Mouse (Mus musculus): ENCODE measurements around the gene Eef1akmt2. TPM values are rescaled to one million over a fixed set of nuclear protein-coding genes. Genes with fewer than 3 reads are reported as not detected.

The Eef1akmt2 gene
- polyA plus RNA-seq, 1 experiment from 2014 or later: 91.7 TPM

GRCm38 (mm10) chr7:132781130-132781814 is 71.2 kb downstream of the Eef1akmt2 start:
- Histone ChIP-seq H3K4me3 (ENCODE audit: low read depth, low read length) (no peak overlapping the region), H3K4me2 (ENCODE audit: low read depth, low read length, severe bottlenecking) (0 out of 2 replicates have a peak overlapping the region, but pooled peaks have one; percentile 21), H3K36me3 (ENCODE audit: control insufficient read depth, insufficient read depth, low read length) (no peaks in the 10 kb centered on the region; the same call in 1 of the 2 replicates), H3K4me1 (replicated peaks; ENCODE audit: control insufficient read depth, insufficient read depth, low read length) (peaks cover 19% of the 10 kb centered on the region), H3K9me3 (ENCODE audit: control insufficient read depth, low read length) (no peaks in the 10 kb centered on the region), H3K27ac (ENCODE audit: low read depth, low read length) (peak overlapping the region; percentile 50; the same call in 1 of the 2 replicates), H3K27me3 (ENCODE audit: control insufficient read depth, insufficient read depth, low read length) (no peaks in the 10 kb centered on the region), H3K9ac (ENCODE audit: low read length) (peak overlapping the region; percentile 29; the same call in 1 of the 2 replicates)
- WGBS: 19% methylated on average over 7 of the region's 7 CpGs
- ATAC-seq (replicated peaks; ENCODE audit: low FRiP score) (peak; percentile 82), DNase-seq (ENCODE audit: low spot score) (peak; percentile 61)

- no peaks in the 10 kb centered on the region for H3K27me3 ChIP-seq (ENCODE audit: control insufficient read depth, insufficient read depth, low read length)
- DNase-seq (ENCODE audit: low spot score) (peak; percentile 52), ATAC-seq (replicated peaks; ENCODE audit: low FRiP score) (0 out of 2 replicates have a peak, but pooled peaks have one; percentile 22)
- no peak overlapping the region for H3K9ac ChIP-seq (ENCODE audit: low read length)
- WGBS: 38% methylated on average over 4 of the region's 4 CpGs
- H3K9me3 ChIP-seq (ENCODE audit: control insufficient read depth, low read length): no peaks in the 10 kb centered on the region
- no peaks in the 10 kb centered on the region; the same call in 1 of the 2 replicates for H3K36me3 ChIP-seq (ENCODE audit: control insufficient read depth, insufficient read depth, low read length)
- H3K4me1 ChIP-seq (replicated peaks; ENCODE audit: control insufficient read depth, insufficient read depth, low read length): peaks cover 17% of the 10 kb centered on the region
- no peak overlapping the region for H3K4me2 ChIP-seq (ENCODE audit: low read depth, low read length, severe bottlenecking)
- H3K27ac ChIP-seq (ENCODE audit: low read depth, low read length): peak overlapping the region; percentile 25; the same call in 1 of the 2 replicates
- H3K4me3 ChIP-seq (ENCODE audit: low read depth, low read length): no peak overlapping the region
Measured at GRCm38 (mm10) chr7:132780611-132781010, 71.9 kb downstream of the Eef1akmt2 start.

GRCm38 (mm10) chr7:132778630-132779029 is 73.8 kb downstream of the Eef1akmt2 start:
- Histone ChIP-seq H3K9me3 (ENCODE audit: control insufficient read depth, low read length) (no peaks in the 10 kb centered on the region), H3K36me3 (ENCODE audit: control insufficient read depth, insufficient read depth, low read length) (no peaks in the 10 kb centered on the region; the same call in 1 of the 2 replicates), H3K4me2 (ENCODE audit: low read depth, low read length, severe bottlenecking) (no peak overlapping the region), H3K9ac (ENCODE audit: low read length) (no peak overlapping the region), H3K4me3 (ENCODE audit: low read depth, low read length) (no peak overlapping the region), H3K27me3 (ENCODE audit: control insufficient read depth, insufficient read depth, low read length) (no peaks in the 10 kb centered on the region), H3K4me1 (replicated peaks; ENCODE audit: control insufficient read depth, insufficient read depth, low read length) (peaks cover 17% of the 10 kb centered on the region), H3K27ac (ENCODE audit: low read depth, low read length) (no peak overlapping the region)
- DNase-seq (ENCODE audit: low spot score) (no peak), ATAC-seq (replicated peaks; ENCODE audit: low FRiP score) (no peak)
- WGBS: 95% methylated on average over 13 of the region's 13 CpGs

- WGBS: 86% methylated on average over 1 of the region's 1 CpGs
- no peaks in the 10 kb centered on the region for H3K27me3 ChIP-seq (ENCODE audit: control insufficient read depth, insufficient read depth, low read length)
- no peaks in the 10 kb centered on the region for H3K9me3 ChIP-seq (ENCODE audit: control insufficient read depth, low read length)
- H3K4me1 ChIP-seq (replicated peaks; ENCODE audit: control insufficient read depth, insufficient read depth, low read length): peaks cover 17% of the 10 kb centered on the region
- ATAC-seq (replicated peaks; ENCODE audit: low FRiP score) (no peak), DNase-seq (ENCODE audit: low spot score) (no peak)
- H3K27ac ChIP-seq (ENCODE audit: low read depth, low read length): no peak overlapping the region
- no peak overlapping the region for H3K4me3 ChIP-seq (ENCODE audit: low read depth, low read length)
- no peaks in the 10 kb centered on the region; the same call in 1 of the 2 replicates for H3K36me3 ChIP-seq (ENCODE audit: control insufficient read depth, insufficient read depth, low read length)
- no peak overlapping the region for H3K9ac ChIP-seq (ENCODE audit: low read length)
- no peak overlapping the region for H3K4me2 ChIP-seq (ENCODE audit: low read depth, low read length, severe bottlenecking)
Measured at GRCm38 (mm10) chr7:132777728-132778453, 74.6 kb downstream of the Eef1akmt2 start.

Other genes starting within 250 kb of the Eef1akmt2 start
- 12.7 and 15.1 TPM in 2 replicates for gene Lhpp, start 242.0 kb downstream of the Eef1akmt2 start, polyA plus RNA-seq (2014; fragmentation: Nextera tagmentation; extraction: Ambion mirVana)
- 44.3 and 45.5 TPM in 2 replicates for gene Fam53b, start 38.8 kb downstream of the Eef1akmt2 start, polyA plus RNA-seq (2014; fragmentation: Nextera tagmentation; extraction: Ambion mirVana)
- 34.9 and 40.6 TPM in 2 replicates for gene Abraxas2, start 6.6 kb upstream of the Eef1akmt2 start, polyA plus RNA-seq (2014; fragmentation: Nextera tagmentation; extraction: Ambion mirVana)
- 18.0 and 18.1 TPM in 2 replicates for gene Zranb1, start 78.5 kb upstream of the Eef1akmt2 start, polyA plus RNA-seq (2014; fragmentation: Nextera tagmentation; extraction: Ambion mirVana)

Measured in forebrain, embryonic 11.5 days (tissue).